Mouse (Mus musculus): ENCODE data around the gene Dnaja1. TPM values are rescaled to one million over a fixed set of nuclear protein-coding genes. Genes with fewer than 3 reads are reported as not detected.

Dnaja1 gene
- polyA plus RNA-seq (2016; fragmentation: Nextera tagmentation; extraction: Ambion mirVana): 546 and 555 TPM in 2 replicates

- no peaks in the 10 kb centered on the region for H3K27me3 ChIP-seq (ENCODE audit: low read depth, poor library complexity, severe bottlenecking)
- H3K36me3 ChIP-seq: peaks cover 34% of the 10 kb centered on the region
- DNase-seq (ENCODE audit: low spot score): peak; percentile 98
- under 1% methylated on average over 54 of the region's 54 CpGs for WGBS
- no peaks in the 10 kb centered on the region for H3K9me3 ChIP-seq (replicated peaks)
- peak within 1 kb of the TSS; percentile 100 for H3K27ac ChIP-seq
- H3K4me1 ChIP-seq: peaks cover 29% of the 10 kb centered on the region
- H3K4me3 ChIP-seq: peak within 1 kb of the TSS; percentile 96
These were observed at the start of gene Dnaja1 for GRCm38 (mm10) chr4:40722011-40722666. TSS of gene Dnaja1 (plus strand) at chr4:40722150.

DNA sequence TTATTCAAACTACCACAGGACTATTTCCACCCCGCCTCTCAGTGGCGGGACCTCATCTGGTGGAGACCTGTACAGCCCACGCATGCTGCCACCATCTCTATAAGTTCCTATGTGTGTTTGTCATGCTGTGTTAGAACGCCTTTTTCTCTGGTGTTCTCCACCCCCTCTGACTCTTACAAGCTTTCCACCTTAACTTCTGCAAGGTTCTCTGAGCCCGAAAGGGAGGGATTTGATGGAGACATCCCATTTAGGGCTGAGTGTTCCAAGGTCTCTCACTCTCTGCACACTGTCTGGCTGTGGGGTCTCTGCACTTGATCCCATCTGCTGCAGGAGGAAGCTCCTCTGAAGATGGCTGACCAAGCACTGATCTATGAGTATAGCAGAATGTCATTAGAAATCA lies 48.4 kb upstream of the Dnaja1 start:
- no peaks in the 10 kb centered on the region for H3K9me3 ChIP-seq (replicated peaks)
- H3K4me1 ChIP-seq: peaks cover 10% of the 10 kb centered on the region
- H3K27ac ChIP-seq: no peak overlapping the region
- DNase-seq (ENCODE audit: low spot score): no peak
- 93% methylated on average over 5 of the region's 5 CpGs for WGBS
- no peaks in the 10 kb centered on the region for H3K36me3 ChIP-seq
- H3K4me3 ChIP-seq: no peak overlapping the region
- no peaks in the 10 kb centered on the region for H3K27me3 ChIP-seq (ENCODE audit: low read depth, poor library complexity, severe bottlenecking)

DNA sequence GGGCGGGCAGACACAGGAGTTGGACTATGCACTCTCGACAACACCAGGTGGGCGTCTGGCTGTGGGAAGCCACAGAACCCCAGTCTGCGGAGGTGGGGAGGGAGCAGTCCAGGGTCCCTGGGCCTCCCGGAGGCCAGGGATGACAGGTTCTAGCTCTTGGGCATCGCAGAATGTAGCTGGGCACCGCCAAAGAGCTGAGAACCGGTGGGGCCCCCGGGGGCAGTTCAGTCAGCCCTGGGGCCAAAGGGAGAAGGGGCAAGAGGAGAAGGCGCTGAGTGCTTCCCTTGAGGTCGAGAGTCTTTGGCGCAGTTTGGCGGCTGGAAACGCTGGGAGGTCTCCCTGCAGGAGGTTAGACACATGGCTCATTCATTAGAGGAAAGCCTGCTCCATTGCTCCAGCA lies 45.6 kb upstream of the Dnaja1 start:
- Histone ChIP-seq H3K27me3 (ENCODE audit: low read depth, poor library complexity, severe bottlenecking) (no peaks in the 10 kb centered on the region), H3K4me3 (peak overlapping the region; percentile 16; the same call in 1 of the 2 replicates), H3K9me3 (replicated peaks) (no peaks in the 10 kb centered on the region), H3K4me1 (peaks cover 10% of the 10 kb centered on the region), H3K36me3 (no peaks in the 10 kb centered on the region), H3K27ac (no peak overlapping the region)
- 17% methylated on average over 14 of the region's 14 CpGs for WGBS
- no peak for DNase-seq (ENCODE audit: low spot score)

GRCm38 (mm10) chr4:40677132-40677531 lies 44.8 kb upstream of the Dnaja1 start:
- Histone ChIP-seq H3K27ac (no peak overlapping the region), H3K27me3 (ENCODE audit: low read depth, poor library complexity, severe bottlenecking) (no peaks in the 10 kb centered on the region), H3K9me3 (replicated peaks) (no peaks in the 10 kb centered on the region), H3K36me3 (no peaks in the 10 kb centered on the region), H3K4me3 (no peak overlapping the region), H3K4me1 (peaks cover 10% of the 10 kb centered on the region)
- DNase-seq (ENCODE audit: low spot score): peak; percentile 46
- 55% methylated on average over 5 of the region's 5 CpGs for WGBS

DNA sequence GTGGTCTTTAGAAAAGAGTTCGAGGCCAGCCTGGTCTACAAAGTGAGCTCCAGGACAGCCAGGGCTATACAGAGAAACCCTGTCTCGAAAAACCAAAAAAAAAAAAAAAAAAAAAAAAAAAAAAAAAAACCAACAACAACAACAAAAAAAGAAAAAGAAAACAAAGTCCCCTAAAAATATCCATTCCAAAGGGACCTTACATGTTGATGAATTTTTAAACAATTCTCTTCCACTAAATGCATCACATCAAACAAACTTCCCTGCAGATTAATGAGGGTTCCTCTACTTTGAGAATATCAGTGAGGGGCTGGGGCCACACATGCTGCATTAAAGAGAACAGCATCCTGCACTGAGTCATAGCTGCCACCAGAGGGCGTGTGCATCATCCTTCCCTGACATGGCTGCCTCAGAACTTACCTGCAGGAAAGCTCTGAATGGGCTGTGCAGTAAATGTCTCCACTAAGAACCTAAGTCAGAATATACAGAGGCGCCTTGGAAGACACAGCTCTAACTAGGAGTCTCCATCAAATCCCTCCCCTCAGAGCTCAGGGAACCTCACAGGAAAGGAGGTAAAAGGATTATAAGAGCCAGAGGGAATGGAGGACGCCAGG lies 41.6 kb upstream of the Dnaja1 start:
- H3K36me3 ChIP-seq: peaks cover 6% of the 10 kb centered on the region
- 53% methylated on average over 5 of the region's 5 CpGs for whole genome bisulfite sequencing
- H3K27ac ChIP-seq: no peak overlapping the region
- DNase-seq (ENCODE audit: low spot score): peak; percentile 62
- no peaks in the 10 kb centered on the region for H3K9me3 ChIP-seq (replicated peaks)
- H3K27me3 ChIP-seq (ENCODE audit: low read depth, poor library complexity, severe bottlenecking): no peaks in the 10 kb centered on the region
- H3K4me1 ChIP-seq: peaks cover 10% of the 10 kb centered on the region
- H3K4me3 ChIP-seq: no peak overlapping the region

- 0 out of 2 replicates have a peak, but pooled peaks cover under 1% of the 10 kb centered on the region for H3K4me1 ChIP-seq
- peaks cover 21% of the 10 kb centered on the region for H3K36me3 ChIP-seq
- no peak overlapping the region for H3K4me3 ChIP-seq
- H3K27ac ChIP-seq: no peak overlapping the region
- WGBS: 37% methylated on average over 3 of the region's 3 CpGs
- DNase-seq (ENCODE audit: low spot score): peak; percentile 60
- H3K9me3 ChIP-seq (replicated peaks): no peaks in the 10 kb centered on the region
- H3K27me3 ChIP-seq (ENCODE audit: low read depth, poor library complexity, severe bottlenecking): no peaks in the 10 kb centered on the region
These were observed 40.0 kb upstream of the Dnaja1 start for GRCm38 (mm10) chr4:40681908-40682307.

- H3K4me1 ChIP-seq: no peaks in the 10 kb centered on the region
- no peaks in the 10 kb centered on the region for H3K27me3 ChIP-seq (ENCODE audit: low read depth, poor library complexity, severe bottlenecking)
These were observed 39.6 kb upstream of the Dnaja1 start for GRCm38 (mm10) chr4:40682359-40682758.

GRCm38 (mm10) chr4:40683306-40683705 lies 38.6 kb upstream of the Dnaja1 start:
- H3K4me1 ChIP-seq: no peaks in the 10 kb centered on the region
- H3K27me3 ChIP-seq (ENCODE audit: low read depth, poor library complexity, severe bottlenecking): no peaks in the 10 kb centered on the region
- no peak overlapping the region for H3K4me3 ChIP-seq
- no peak for DNase-seq (ENCODE audit: low spot score)
- no peak overlapping the region for H3K27ac ChIP-seq
- 92% methylated on average over 2 of the region's 2 CpGs for WGBS
- no peaks in the 10 kb centered on the region for H3K9me3 ChIP-seq (replicated peaks)
- H3K36me3 ChIP-seq: peaks cover 33% of the 10 kb centered on the region

More at GRCm38 (mm10) chr4:40682359-40682758, 39.6 kb upstream of the Dnaja1 start:
- DNase-seq (ENCODE audit: low spot score): no peak
- Histone ChIP-seq H3K36me3 (peaks cover 25% of the 10 kb centered on the region), H3K9me3 (replicated peaks) (no peaks in the 10 kb centered on the region), H3K4me3 (no peak overlapping the region), H3K27ac (no peak overlapping the region)
- 92% methylated on average over 5 of the region's 5 CpGs for WGBS

- Histone ChIP-seq H3K4me1 (peaks cover 6% of the 10 kb centered on the region), H3K27ac (no peak overlapping the region), H3K36me3 (peaks cover 88% of the 10 kb centered on the region), H3K9me3 (replicated peaks) (no peaks in the 10 kb centered on the region), H3K4me3 (no peak overlapping the region), H3K27me3 (ENCODE audit: low read depth, poor library complexity, severe bottlenecking) (no peaks in the 10 kb centered on the region)
- no peak for DNase-seq (ENCODE audit: low spot score)
- WGBS: 76% methylated on average over 11 of the region's 11 CpGs
These were observed 30.9 kb upstream of the Dnaja1 start for GRCm38 (mm10) chr4:40691100-40691499.

GRCm38 (mm10) chr4:40697059-40697458 lies 24.9 kb upstream of the Dnaja1 start:
- Histone ChIP-seq H3K36me3 (peaks cover 48% of the 10 kb centered on the region), H3K9me3 (replicated peaks) (no peaks in the 10 kb centered on the region), H3K27ac (no peak overlapping the region), H3K4me1 (peaks cover 5% of the 10 kb centered on the region), H3K27me3 (ENCODE audit: low read depth, poor library complexity, severe bottlenecking) (no peaks in the 10 kb centered on the region), H3K4me3 (no peak overlapping the region)
- no peak for DNase-seq (ENCODE audit: low spot score)
- 83% methylated on average over 7 of the region's 7 CpGs for WGBS

DNA sequence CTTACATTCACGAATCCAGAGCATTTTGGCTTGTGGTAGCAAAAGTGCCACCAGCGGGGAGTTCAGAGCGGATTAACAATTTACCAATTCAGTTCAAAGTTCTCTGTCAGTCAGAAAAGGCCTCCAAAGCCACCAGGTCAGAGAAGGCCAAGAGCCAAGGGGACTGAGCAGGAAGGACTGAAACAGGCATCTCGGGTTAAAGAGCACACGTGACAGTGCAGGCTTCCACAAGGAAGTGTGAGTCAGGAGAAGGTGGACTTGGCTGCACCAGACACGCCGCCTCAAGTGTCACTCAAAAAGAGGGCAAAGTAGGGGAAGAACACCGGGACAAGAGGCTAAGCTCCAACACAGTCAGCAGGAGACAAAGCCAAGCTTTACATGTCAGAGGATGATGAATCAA lies 21.7 kb upstream of the Dnaja1 start:
- H3K27me3 ChIP-seq (ENCODE audit: low read depth, poor library complexity, severe bottlenecking): no peaks in the 10 kb centered on the region
- H3K27ac ChIP-seq: no peak overlapping the region
- DNase-seq (ENCODE audit: low spot score): no peak
- 85% methylated on average over 8 of the region's 8 CpGs for WGBS
- peaks cover 18% of the 10 kb centered on the region for H3K36me3 ChIP-seq
- H3K9me3 ChIP-seq (replicated peaks): no peaks in the 10 kb centered on the region
- H3K4me3 ChIP-seq: no peak overlapping the region
- H3K4me1 ChIP-seq: peaks cover 17% of the 10 kb centered on the region

DNA sequence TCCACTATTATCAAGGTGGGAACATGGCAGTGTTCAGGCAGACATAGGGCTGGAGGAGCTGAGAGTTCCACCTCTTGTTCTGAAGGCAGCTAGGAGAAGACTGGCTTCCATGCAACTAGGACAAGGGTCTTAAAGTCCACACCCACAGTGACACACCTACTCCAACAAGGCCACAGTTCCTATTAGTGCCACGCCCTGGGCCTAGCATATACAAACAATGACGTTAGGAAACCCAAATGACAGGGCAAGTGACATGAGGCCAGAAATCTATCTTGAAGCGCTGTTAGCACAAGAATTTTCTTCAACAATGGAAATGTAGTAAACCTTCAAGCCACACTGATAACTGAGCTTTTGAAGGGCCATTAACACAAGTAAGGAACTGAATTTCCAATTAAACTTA lies 20.2 kb upstream of the Dnaja1 start:
- Histone ChIP-seq H3K27me3 (ENCODE audit: low read depth, poor library complexity, severe bottlenecking) (no peaks in the 10 kb centered on the region), H3K4me1 (peaks cover 17% of the 10 kb centered on the region), H3K27ac (no peak overlapping the region), H3K9me3 (replicated peaks) (no peaks in the 10 kb centered on the region), H3K4me3 (peak overlapping the region; percentile 74), H3K36me3 (peaks cover 3% of the 10 kb centered on the region; the same call in 1 of the 2 replicates)
- 86% methylated on average over 3 of the region's 3 CpGs for WGBS
- DNase-seq (ENCODE audit: low spot score): no peak
